Mouse (Mus musculus) embryonic fibroblast, embryonic 13.5 days (primary cell): ENCODE results near the gene Pofut2.
"Not testable (repeated sequence)": the region's sequence is repeated elsewhere in the genome, so short reads cannot be mapped to it uniquely, and the experiment has no call there.

ENCODE experiments used
- CTCF ChIP-seq: IDR thresholded peaks from 2 replicates; pipeline ENCODE4 v1.5.1; 2011; ENCODE audit warnings: mild to moderate bottlenecking, control low read depth, low read length, moderate library complexity, borderline replicate concordance; ENCODE audit not compliant: insufficient read depth
- POLR2A ChIP-seq: IDR thresholded peaks from 2 replicates; pipeline ENCODE4 v1.6.1; 2011; ENCODE audit warnings: low read depth, mild to moderate bottlenecking, control low read depth, low read length, moderate library complexity

DNA sequence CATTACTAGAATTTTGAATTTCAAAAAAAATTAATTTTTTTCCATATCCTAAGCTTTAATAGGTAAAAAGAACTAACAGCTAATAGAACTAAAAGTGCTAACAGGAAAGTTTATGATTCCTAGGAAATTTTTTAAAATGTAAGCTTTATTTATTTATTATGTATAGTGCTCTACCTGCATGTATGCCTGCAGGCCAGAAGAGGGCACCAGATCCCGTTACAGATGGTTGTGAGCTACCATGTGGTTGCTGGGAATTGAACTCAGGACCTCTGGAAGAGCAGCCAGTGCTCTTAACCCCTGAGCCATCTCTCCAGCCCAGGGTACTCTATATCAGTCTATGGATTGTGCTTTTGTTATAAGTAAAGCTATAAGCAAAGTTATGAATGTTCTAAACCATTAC lies 23.1 kb downstream of the Pofut2 start:
- not testable (repeated sequence) for TF ChIP-seq CTCF, POLR2A
